Mouse (Mus musculus) cerebellum, postnatal 25 days (tissue): ENCODE results near the gene Gm21921.
"Not testable (repeated sequence)": the region's sequence is repeated elsewhere in the genome, so short reads cannot be mapped to it uniquely, and the experiment has no call there.

ENCODE experiments used
- DNase-seq, 2 experiments: peaks; one replicate each; pipeline ENCODE4 v3.0.0; 2021; ENCODE audit warnings: mixed read lengths in 2 of 2

Gene Gm21921

DNA sequence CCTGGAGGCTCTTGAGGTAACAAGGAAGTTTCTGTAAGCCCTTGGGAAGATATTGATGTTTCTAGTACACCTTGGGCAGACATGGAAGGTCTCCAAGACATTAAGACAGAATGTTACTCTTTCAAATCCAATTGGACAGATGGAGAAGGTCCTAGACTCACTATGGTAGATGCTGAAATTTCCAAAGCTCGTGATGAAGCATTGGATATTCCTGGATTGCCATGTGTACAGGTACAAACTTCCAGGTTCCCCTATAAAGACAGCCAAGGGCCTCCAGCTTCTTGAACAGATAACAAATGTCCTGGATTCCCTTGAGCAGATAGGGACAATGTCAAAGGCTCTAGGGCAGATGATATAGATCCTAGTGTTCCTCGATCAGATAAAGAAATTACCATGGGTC lies at the start of gene Gm21921:
Gene Gm21921 (minus strand): TSS at position 101 of the 400 bp plus-strand sequence.
- DNase-seq, result not testable (repeated sequence)
